Mouse (Mus musculus) erythroblast, embryonic 14.5 days (primary cell): ENCODE data around the gene Kir3dl2. TPM values are rescaled to one million over a fixed set of nuclear protein-coding genes. Genes with fewer than 3 reads are reported as not detected.
"Not testable (repeated sequence)": the region's sequence is repeated elsewhere in the genome, so short reads cannot be mapped to it uniquely, and the experiment has no call there.

Experiments used
- H3K27me3 ChIP-seq: 2 replicates; pipeline ENCODE4 v1.6.1; 2012; ENCODE audit warnings: inconsistent platforms; ENCODE audit not compliant: control insufficient read depth
- H3K36me3 ChIP-seq: 2 replicates; pipeline ENCODE4 v1.6.1; 2012; ENCODE audit warnings: mild to moderate bottlenecking, inconsistent platforms; ENCODE audit not compliant: control insufficient read depth
- H3K4me1 ChIP-seq: 2 replicates; pipeline ENCODE4 v1.6.1; 2012; ENCODE audit warnings: inconsistent platforms; ENCODE audit not compliant: control insufficient read depth
- H3K4me3 ChIP-seq: replicated peaks from 2 replicates; pipeline ENCODE3; 2012; ENCODE audit warnings: moderate library complexity, mild to moderate bottlenecking, inconsistent platforms
- H3K9me3 ChIP-seq: 2 replicates; pipeline ENCODE4 v1.6.1; 2012; ENCODE audit warnings: low read length, inconsistent platforms, mixed read lengths; ENCODE audit not compliant: control insufficient read depth
- GATA1 ChIP-seq: IDR thresholded peaks from 2 replicates; pipeline ENCODE4 v1.6.1; 2012; ENCODE audit warnings: low read length, inconsistent platforms, mixed read lengths
- TAL1 ChIP-seq: IDR thresholded peaks from 3 replicates; pipeline ENCODE4 v1.6.1; 2012; ENCODE audit warnings: low read length, inconsistent platforms, mixed read lengths
- polyA plus RNA-seq: library from polyadenylated mRNA; stranded (reverse); fragments of >175 nt; gene quantifications from 2 replicates; pipeline ENCODE4 v1.2.3, GENCODE M21; 2012

Gene Kir3dl2
- polyA plus RNA-seq, result not detected in 2 replicates

GRCm38 (mm10) chrX:136543956-136544355, at the start of gene Kir3dl2:
Gene Kir3dl2, minus strand, starts transcription at chrX:136544056.
- not testable (repeated sequence) for H3K9me3 ChIP-seq, H3K4me1 ChIP-seq

GRCm38 (mm10) chrX:136590897-136591257, 47.0 kb upstream of the Kir3dl2 start:
- H3K4me3 ChIP-seq, result no peak overlapping the region
- TF ChIP-seq GATA1 (no peak), TAL1 (no peak)
- no peaks in the 10 kb centered on the region for H3K36me3 ChIP-seq
- H3K9me3 ChIP-seq, result no peaks in the 10 kb centered on the region
- H3K27me3 ChIP-seq, result no peaks in the 10 kb centered on the region
- H3K4me1 ChIP-seq, result no peaks in the 10 kb centered on the region

More at GRCm38 (mm10) chrX:136543956-136544355, at the start of gene Kir3dl2:
- not testable (repeated sequence) for H3K4me3 ChIP-seq, H3K27me3 ChIP-seq, H3K36me3 ChIP-seq

GRCm38 (mm10) chrX:136590199-136590896, 46.5 kb upstream of the Kir3dl2 start, which contains the start of gene Tceal3:
Gene Tceal3, plus strand, starts transcription at chrX:136590842.
- Histone ChIP-seq H3K27me3 (no peaks in the 10 kb centered on the region), H3K9me3 (no peaks in the 10 kb centered on the region), H3K36me3 (no peaks in the 10 kb centered on the region), H3K4me1 (no peaks in the 10 kb centered on the region), H3K4me3 (no peak within 1 kb of the TSS)
- TF ChIP-seq GATA1, result no peak
- no peak for TF ChIP-seq TAL1

- no peaks in the 10 kb centered on the region for H3K4me1 ChIP-seq
- H3K27me3 ChIP-seq, result no peaks in the 10 kb centered on the region
- H3K4me3 ChIP-seq, result no peak overlapping the region
- no peaks in the 10 kb centered on the region for H3K9me3 ChIP-seq
- H3K36me3 ChIP-seq, result no peaks in the 10 kb centered on the region
- no peak for TF ChIP-seq TAL1
- TF ChIP-seq GATA1, result no peak
Measured at GRCm38 (mm10) chrX:136584617-136585016, 40.8 kb upstream of the Kir3dl2 start.

- not testable (repeated sequence) for H3K4me1 ChIP-seq, H3K4me3 ChIP-seq, H3K9me3 ChIP-seq
Measured at GRCm38 (mm10) chrX:136569094-136569493, 25.2 kb upstream of the Kir3dl2 start.

GRCm38 (mm10) chrX:136517699-136518098, 26.2 kb downstream of the Kir3dl2 start, which contains the start of gene Kir3dl1:
Gene Kir3dl1, plus strand, starts transcription at chrX:136517999.
- not testable (repeated sequence) for H3K27me3 ChIP-seq, H3K36me3 ChIP-seq, H3K9me3 ChIP-seq, H3K4me3 ChIP-seq, H3K4me1 ChIP-seq

More at GRCm38 (mm10) chrX:136569094-136569493, 25.2 kb upstream of the Kir3dl2 start:
- H3K36me3 ChIP-seq, H3K27me3 ChIP-seq: not testable (repeated sequence)

Other genes starting within 250 kb of the Kir3dl2 start
- not detected in 2 replicates for gene Kir3dl1, start 26.1 kb downstream of the Kir3dl2 start, polyA plus RNA-seq
- gene Tceal3, start 46.8 kb upstream of the Kir3dl2 start, polyA plus RNA-seq, result not detected in 2 replicates
- gene Tceal1, start 163.9 kb upstream of the Kir3dl2 start, polyA plus RNA-seq, result not detected in 2 replicates
- gene Morf4l2, start 199.6 kb upstream of the Kir3dl2 start, polyA plus RNA-seq, result 17.3 and 24.0 TPM in 2 replicates
- not detected in 2 replicates for gene Glra4, start 236.1 kb upstream of the Kir3dl2 start, polyA plus RNA-seq